Mouse (Mus musculus) CH12.LX (cell line): ENCODE results near the gene Fem1b.
A peak's percentile ranks its signal among the peaks of the same experiment; 100 is the strongest.

Experiments used
- CHD2 ChIP-seq: IDR thresholded peaks from 2 replicates; pipeline ENCODE4 v1.6.1; 2011; ENCODE audit warnings: low read length, improper control_type of control experiment
- CTCF ChIP-seq, 2 experiments: IDR thresholded peaks in 1 of 2; conservative IDR thresholded peaks in 1 of 2; 2 replicates each; pipeline ENCODE4 v1.5.1; 2011 to 2012; ENCODE audit warnings: low read depth in 2 of 2, low read length in 2 of 2, improper control_type of control experiment in 1 of 2, inconsistent platforms in 1 of 2, mild to moderate bottlenecking in 1 of 2, moderate library complexity in 1 of 2
- EP300 ChIP-seq: IDR thresholded peaks from 2 replicates; pipeline ENCODE4 v1.6.1; 2011; ENCODE audit warnings: low read length, improper control_type of control experiment
- PAX5 ChIP-seq: IDR thresholded peaks from 2 replicates; pipeline ENCODE4 v1.6.1; 2012; ENCODE audit warnings: low read length, inconsistent platforms, mixed read lengths
- POLR2A ChIP-seq: IDR thresholded peaks from 2 replicates; pipeline ENCODE4 v1.6.1; 2011; ENCODE audit warnings: low read depth, mild to moderate bottlenecking, improper control_type of control experiment, low read length
- USF2 ChIP-seq: conservative IDR thresholded peaks from 2 replicates; pipeline ENCODE4 v1.6.1; 2011; ENCODE audit warnings: low read depth, low read length, improper control_type of control experiment

- TF ChIP-seq CTCF (conservative IDR thresholded peaks at IDR 0.05 in 1 of 2, IDR thresholded peaks at IDR 0.05 in 1 of 2; ENCODE audit: low read depth in 2 of 2, low read length in 2 of 2) (no peak), POLR2A (peak; percentile 50), USF2 (no peak), PAX5 (no peak), EP300 (no peak), CHD2 (no peak)
These were observed 26.9 kb upstream of the Fem1b start, which contains the start of gene Cln6 for GRCm38 (mm10) chr9:62838506-62839171.
